Mouse (Mus musculus) liver, embryonic 15.5 days (tissue): ENCODE measurements around the gene Ak7. TPM values are rescaled to one million over a fixed set of nuclear protein-coding genes. Genes with fewer than 3 reads are reported as not detected.
A peak's percentile ranks its signal among the peaks of the same experiment; 100 is the strongest.

ENCODE experiments used
- ATAC-seq: fragments of 200-750 bp; cut with Nextera tagmentation; 2 replicates; pipeline ENCODE4 v1.8.0; 2017; ENCODE audit warnings: moderate number of reproducible peaks, mild to moderate bottlenecking, moderate library complexity; ENCODE audit not compliant: insufficient read depth
- H3K27ac ChIP-seq: fragments of 300-500 bp; sonication (generic); replicated peaks from 2 replicates; pipeline ENCODE4 v1.5.1; 2015; ENCODE audit warnings: mild to moderate bottlenecking, inconsistent platforms
- H3K27me3 ChIP-seq: fragments of 300-500 bp; sonication (generic); 2 replicates; pipeline ENCODE4 v1.6.1; 2015; ENCODE audit warnings: mild to moderate bottlenecking, inconsistent platforms
- H3K36me3 ChIP-seq: fragments of 300-500 bp; sonication (generic); replicated peaks from 2 replicates; pipeline ENCODE4 v1.6.1; 2015; ENCODE audit warnings: moderate library complexity, mild to moderate bottlenecking, inconsistent platforms
- H3K4me1 ChIP-seq: fragments of 300-500 bp; sonication (generic); replicated peaks from 2 replicates; pipeline ENCODE4 v1.6.1; 2015; ENCODE audit warnings: inconsistent platforms
- H3K4me2 ChIP-seq: fragments of 300-500 bp; sonication (generic); 2 replicates; pipeline ENCODE4 v1.6.1; 2015; ENCODE audit warnings: moderate library complexity, mild to moderate bottlenecking, inconsistent platforms
- H3K4me3 ChIP-seq: fragments of 300-500 bp; sonication (generic); replicated peaks from 2 replicates; pipeline ENCODE4 v1.5.1; 2015; ENCODE audit warnings: mild to moderate bottlenecking, inconsistent platforms
- H3K9ac ChIP-seq: fragments of 300-500 bp; sonication (generic); 2 replicates; pipeline ENCODE4 v1.6.1; 2015; ENCODE audit warnings: moderate library complexity, mild to moderate bottlenecking, inconsistent platforms
- H3K9me3 ChIP-seq: fragments of 300-500 bp; sonication (generic); replicated peaks from 2 replicates; pipeline ENCODE4 v1.6.1; 2016; ENCODE audit warnings: inconsistent platforms
- WGBS: fragments of 180-500 bp; shearing (Covaris S2); methylation state at CpG from one replicate; pipeline ENCODE4 v1.1.7; 2015; ENCODE audit warnings: mixed read lengths; ENCODE audit not compliant: insufficient replicate concordance; 5-methylcytosine and 5-hydroxymethylcytosine counted together
- polyA plus RNA-seq: library from polyadenylated mRNA; unstranded; fragments of >200 nt; fragmentation: Nextera tagmentation; extraction: Ambion mirVana; gene quantifications from 2 replicates; pipeline ENCODE4 v1.2.1, GENCODE M21; 2015

The Ak7 gene
- polyA plus RNA-seq, 1 experiment from 2014 or later: 0.09 TPM

GRCm38 (mm10) chr12:105789885-105790284 lies 84.1 kb downstream of the Ak7 start:
- no peaks in the 10 kb centered on the region for H3K9me3 ChIP-seq
- no peak for ATAC-seq
- H3K4me3 ChIP-seq: no peak overlapping the region
- peaks cover 41% of the 10 kb centered on the region for H3K4me1 ChIP-seq
- no peak overlapping the region for H3K9ac ChIP-seq
- no peak overlapping the region for H3K27ac ChIP-seq
- peaks cover 14% of the 10 kb centered on the region; the same call in 1 of the 2 replicates for H3K36me3 ChIP-seq
- no peak overlapping the region for H3K4me2 ChIP-seq
- WGBS: 64% methylated on average over 6 of the region's 6 CpGs
- H3K27me3 ChIP-seq: no peaks in the 10 kb centered on the region

- Histone ChIP-seq H3K4me1 (peaks cover 41% of the 10 kb centered on the region), H3K4me2 (no peak overlapping the region), H3K9ac (no peak overlapping the region), H3K27ac (no peak overlapping the region), H3K9me3 (no peaks in the 10 kb centered on the region), H3K4me3 (no peak overlapping the region), H3K36me3 (peaks cover 17% of the 10 kb centered on the region), H3K27me3 (no peaks in the 10 kb centered on the region)
- ATAC-seq: no peak
- WGBS: 60% methylated on average over 2 of the region's 2 CpGs
These were observed 89.1 kb downstream of the Ak7 start for GRCm38 (mm10) chr12:105794896-105795295.

GRCm38 (mm10) chr12:105798001-105798400 lies 92.2 kb downstream of the Ak7 start:
- Histone ChIP-seq H3K9ac (no peak overlapping the region), H3K36me3 (peaks cover 40% of the 10 kb centered on the region), H3K9me3 (no peaks in the 10 kb centered on the region), H3K27ac (no peak overlapping the region), H3K4me1 (peaks cover 29% of the 10 kb centered on the region), H3K4me3 (no peak overlapping the region), H3K4me2 (no peak overlapping the region), H3K27me3 (no peaks in the 10 kb centered on the region)
- ATAC-seq: no peak

GRCm38 (mm10) chr12:105805790-105806189 lies 100.0 kb downstream of the Ak7 start:
- WGBS: 83% methylated on average over 3 of the region's 3 CpGs
- Histone ChIP-seq H3K4me1 (peaks cover 9% of the 10 kb centered on the region), H3K27me3 (no peaks in the 10 kb centered on the region), H3K9ac (no peak overlapping the region), H3K36me3 (peaks cover 88% of the 10 kb centered on the region), H3K9me3 (no peaks in the 10 kb centered on the region), H3K4me2 (no peak overlapping the region), H3K27ac (no peak overlapping the region), H3K4me3 (no peak overlapping the region)
- no peak for ATAC-seq

DNA sequence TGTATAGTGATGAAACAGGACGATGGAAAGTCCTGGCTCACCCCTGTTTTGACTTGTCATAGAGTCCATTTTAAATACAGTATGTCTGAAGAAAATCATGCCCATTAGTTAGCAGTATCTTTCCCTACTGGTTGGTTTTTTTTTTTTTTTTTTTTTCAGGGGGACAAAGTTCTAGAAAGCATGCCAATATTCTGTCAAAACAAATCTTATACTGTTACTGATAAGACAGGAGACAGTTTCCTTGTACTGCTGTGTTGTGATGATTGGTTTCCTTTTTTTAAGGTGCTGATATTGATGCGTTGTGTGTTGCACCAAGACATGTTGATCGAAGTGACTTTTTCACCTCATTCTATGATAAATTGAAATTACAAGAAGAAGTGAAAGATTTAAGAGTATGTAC lies 100.4 kb downstream of the Ak7 start:
- ATAC-seq: no peak
- H3K4me3 ChIP-seq: no peak overlapping the region
- no peak overlapping the region for H3K27ac ChIP-seq
- peaks cover 88% of the 10 kb centered on the region for H3K36me3 ChIP-seq
- H3K9ac ChIP-seq: no peak overlapping the region
- no peaks in the 10 kb centered on the region for H3K27me3 ChIP-seq
- 69% methylated on average over 3 of the region's 3 CpGs for WGBS
- H3K4me2 ChIP-seq: no peak overlapping the region
- peaks cover 9% of the 10 kb centered on the region for H3K4me1 ChIP-seq
- no peaks in the 10 kb centered on the region for H3K9me3 ChIP-seq

DNA sequence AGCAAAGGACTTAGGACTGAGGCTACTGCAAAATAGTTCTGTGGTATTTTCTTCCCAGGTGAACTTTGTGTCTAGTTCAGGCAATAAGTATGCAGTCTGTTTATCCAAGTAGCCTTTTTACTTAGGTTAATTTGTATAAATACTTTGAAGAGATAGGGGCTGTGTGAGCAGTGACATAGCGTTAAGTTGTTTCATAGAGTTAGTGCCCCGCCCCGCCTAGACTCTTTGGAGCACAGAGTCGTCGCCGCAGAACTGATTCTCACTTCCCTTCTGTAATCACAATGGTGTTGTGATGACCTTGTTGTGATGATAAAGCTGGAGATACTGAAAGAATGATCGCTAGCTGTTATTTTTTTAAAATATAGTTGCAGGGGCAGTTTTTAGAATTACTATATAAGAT lies 101.6 kb downstream of the Ak7 start:
- WGBS: 75% methylated on average over 7 of the region's 7 CpGs

DNA sequence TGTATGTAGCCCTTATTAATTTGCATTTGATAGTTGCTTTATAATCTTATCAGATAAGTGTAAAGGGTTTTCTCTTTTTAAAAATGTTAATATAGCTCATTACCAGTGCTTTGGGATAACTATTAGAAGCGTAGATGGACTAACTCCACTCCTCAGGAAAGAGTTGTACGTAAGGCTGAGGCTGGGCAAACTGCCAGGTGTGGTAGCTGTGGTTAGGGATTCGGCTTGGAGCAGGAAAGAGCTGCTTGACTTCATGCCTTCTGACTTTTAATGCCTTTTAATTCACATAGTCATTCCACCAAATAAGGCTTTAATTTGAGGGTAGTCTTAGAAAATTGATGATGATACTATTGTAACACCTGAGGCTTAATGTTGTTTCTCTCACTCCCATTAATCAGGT lies 103.2 kb downstream of the Ak7 start:
- H3K27me3 ChIP-seq: no peaks in the 10 kb centered on the region
- peaks cover 9% of the 10 kb centered on the region for H3K4me1 ChIP-seq
- no peak overlapping the region for H3K9ac ChIP-seq
- no peaks in the 10 kb centered on the region for H3K9me3 ChIP-seq
- ATAC-seq: no peak
- no peak overlapping the region for H3K27ac ChIP-seq
- 76% methylated on average over 3 of the region's 3 CpGs for WGBS
- peaks cover 91% of the 10 kb centered on the region for H3K36me3 ChIP-seq
- H3K4me3 ChIP-seq: no peak overlapping the region
- H3K4me2 ChIP-seq: no peak overlapping the region

More for the DNA sequence above, 101.6 kb downstream of the Ak7 start:
- Histone ChIP-seq H3K4me2 (no peak overlapping the region), H3K27me3 (no peaks in the 10 kb centered on the region), H3K9me3 (no peaks in the 10 kb centered on the region), H3K27ac (no peak overlapping the region), H3K4me1 (peaks cover 9% of the 10 kb centered on the region), H3K4me3 (no peak overlapping the region), H3K36me3 (peaks cover 90% of the 10 kb centered on the region), H3K9ac (no peak overlapping the region)
- ATAC-seq: no peak

DNA sequence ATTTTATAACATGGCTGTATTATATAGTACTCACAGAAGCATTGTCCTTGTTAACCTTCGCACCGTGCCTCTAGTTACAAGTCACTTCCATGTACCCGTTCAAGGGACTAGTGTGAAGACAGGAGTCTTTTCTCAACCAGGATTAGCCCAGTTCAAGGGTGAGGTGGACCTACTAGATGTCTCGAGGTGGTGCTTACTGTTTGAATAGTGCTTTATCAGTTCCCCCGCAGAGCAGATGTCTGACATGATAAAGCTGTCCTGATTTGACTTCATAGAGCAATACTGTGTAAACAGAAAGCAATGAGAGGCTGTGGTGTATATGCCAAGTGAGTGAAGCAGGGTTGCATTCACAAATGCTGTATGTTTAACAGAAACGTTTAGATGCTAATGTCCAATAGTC lies 104.8 kb downstream of the Ak7 start:
- no peak overlapping the region for H3K4me2 ChIP-seq
- no peaks in the 10 kb centered on the region for H3K9me3 ChIP-seq
- H3K4me1 ChIP-seq: peaks cover 9% of the 10 kb centered on the region
- H3K36me3 ChIP-seq: peaks cover 89% of the 10 kb centered on the region
- H3K9ac ChIP-seq: no peak overlapping the region
- H3K4me3 ChIP-seq: no peak overlapping the region
- WGBS: 53% methylated on average over 6 of the region's 6 CpGs
- H3K27ac ChIP-seq: no peak overlapping the region
- ATAC-seq: peak; percentile 37; the same call in 1 of the 2 replicates
- H3K27me3 ChIP-seq: no peaks in the 10 kb centered on the region

- H3K36me3 ChIP-seq: peaks cover 82% of the 10 kb centered on the region
- H3K4me3 ChIP-seq: no peak overlapping the region
- WGBS: 75% methylated on average over 6 of the region's 6 CpGs
- H3K4me2 ChIP-seq: no peak overlapping the region
- peaks cover 6% of the 10 kb centered on the region; the same call in 1 of the 2 replicates for H3K4me1 ChIP-seq
- no peak overlapping the region for H3K9ac ChIP-seq
- H3K9me3 ChIP-seq: no peaks in the 10 kb centered on the region
- no peak overlapping the region for H3K27ac ChIP-seq
- H3K27me3 ChIP-seq: no peaks in the 10 kb centered on the region
- no peak for ATAC-seq
These were observed 108.2 kb downstream of the Ak7 start for GRCm38 (mm10) chr12:105813957-105814356.

DNA sequence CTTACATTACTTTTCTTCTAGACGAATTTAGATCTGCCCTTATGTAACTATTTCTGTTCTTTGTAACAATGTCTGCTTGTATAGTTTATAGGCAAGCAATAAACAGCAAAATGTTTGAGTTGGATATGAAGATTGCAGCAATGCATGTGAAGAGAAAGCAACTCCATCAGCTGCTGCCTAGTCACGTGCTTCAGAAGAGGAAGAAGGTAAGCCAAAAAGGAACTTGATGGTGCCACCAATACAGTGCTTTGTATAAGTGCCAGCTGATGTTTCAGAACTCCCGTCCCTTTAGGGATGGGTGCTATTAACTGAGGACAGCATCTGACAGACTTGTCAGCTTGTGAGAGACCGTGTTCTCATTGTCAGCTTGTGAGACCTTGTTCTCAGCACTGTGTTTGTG lies 117.7 kb downstream of the Ak7 start:
- Histone ChIP-seq H3K27ac (no peak overlapping the region), H3K27me3 (no peaks in the 10 kb centered on the region), H3K9ac (no peak overlapping the region), H3K9me3 (no peaks in the 10 kb centered on the region), H3K4me1 (peaks cover 23% of the 10 kb centered on the region), H3K4me2 (no peak overlapping the region), H3K4me3 (no peak overlapping the region), H3K36me3 (peaks cover 89% of the 10 kb centered on the region)
- WGBS: 60% methylated on average over 4 of the region's 4 CpGs
- no peak for ATAC-seq

DNA sequence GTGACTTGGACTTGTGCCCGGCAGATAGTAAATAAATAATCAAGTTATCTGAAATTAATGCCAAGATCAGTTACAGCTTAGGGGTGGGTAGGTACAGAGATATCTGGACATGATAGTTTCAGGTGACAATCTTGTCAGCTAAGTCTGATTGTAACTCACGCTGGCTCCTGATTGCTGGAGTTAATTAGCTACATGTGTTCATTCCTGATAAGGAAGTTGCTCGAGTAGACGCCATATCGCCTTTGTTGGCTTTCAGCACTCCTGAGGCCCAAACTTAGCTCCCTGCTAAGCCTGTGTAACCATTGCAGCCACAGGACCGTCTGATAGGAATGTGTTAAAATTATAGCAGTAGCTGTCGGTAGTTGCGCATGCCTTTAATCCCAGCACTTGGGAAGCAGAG lies 119.0 kb downstream of the Ak7 start:
- no peak overlapping the region for H3K4me3 ChIP-seq
- peaks cover 90% of the 10 kb centered on the region for H3K36me3 ChIP-seq
- no peak overlapping the region for H3K9ac ChIP-seq
- peak; percentile 89 for ATAC-seq
- peaks cover 23% of the 10 kb centered on the region for H3K4me1 ChIP-seq
- no peaks in the 10 kb centered on the region for H3K27me3 ChIP-seq
- H3K27ac ChIP-seq: peak overlapping the region; percentile 61; the same call in 1 of the 2 replicates
- H3K9me3 ChIP-seq: no peaks in the 10 kb centered on the region
- peak overlapping the region; percentile 25; the same call in 1 of the 2 replicates for H3K4me2 ChIP-seq
- 32% methylated on average over 8 of the region's 8 CpGs for WGBS

GRCm38 (mm10) chr12:105825266-105825665 lies 119.5 kb downstream of the Ak7 start:
- H3K27me3 ChIP-seq: no peaks in the 10 kb centered on the region
- no peak overlapping the region for H3K4me3 ChIP-seq
- no peak overlapping the region for H3K9ac ChIP-seq
- H3K36me3 ChIP-seq: peaks cover 89% of the 10 kb centered on the region
- H3K27ac ChIP-seq: peak overlapping the region; percentile 61; the same call in 1 of the 2 replicates
- peaks cover 23% of the 10 kb centered on the region for H3K4me1 ChIP-seq
- ATAC-seq: 0 out of 2 replicates have a peak, but pooled peaks have one; percentile 5
- peak overlapping the region; percentile 25; the same call in 1 of the 2 replicates for H3K4me2 ChIP-seq
- H3K9me3 ChIP-seq: no peaks in the 10 kb centered on the region
- WGBS: 66% methylated on average over 4 of the region's 4 CpGs
